ENCODE assay signal across 27 mouse cellular contexts in the genomic region with DNA sequence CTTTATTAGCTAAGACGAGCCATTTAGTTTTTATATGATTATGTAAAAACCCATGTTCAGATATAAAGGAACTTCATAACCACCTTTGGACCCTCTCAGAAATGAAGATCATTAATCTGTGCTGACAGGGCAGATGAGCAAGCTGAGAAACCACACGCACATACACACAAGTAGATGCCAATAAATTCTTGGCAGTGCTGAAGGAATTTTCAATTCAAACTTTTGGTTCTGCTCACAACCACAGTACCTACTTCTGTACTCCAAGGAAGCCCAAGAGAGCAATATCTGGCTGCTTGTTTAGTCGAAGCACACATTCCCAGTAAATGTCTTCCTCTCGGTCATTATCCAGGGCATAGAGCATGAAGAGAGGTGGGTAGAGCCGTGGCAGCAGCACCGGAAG. TPM values are rescaled to one million over a fixed set of nuclear protein-coding genes. Genes with fewer than 3 reads are reported as not detected.
DNase-seq lines count a peak whose midpoint lies in the region; ATAC-seq lines count a peak whose summit lies in the region.
"Had no signal": no experiment of that assay in that cellular context is flagged by ENCODE, and none has a peak within 500 bp of the region (broad histone marks: within the 10 kb centered on the region; RNA-seq: fewer than 3 reads in every experiment).

No protein-coding gene starts in this region.

- no peak for ATAC-seq in kidney, embryonic 14.5 days (ENCODE audit: low FRiP score, low TSS enrichment)
- no peak for ATAC-seq in kidney, embryonic 16.5 days (ENCODE audit: low FRiP score, low TSS enrichment)
- ATAC-seq: CD4-positive, CD25-positive, alpha-beta regulatory T cell, adult 4 months; forebrain, embryonic 14.5 days; forebrain, embryonic 16.5 days had no signal

- H3K9me3 ChIP-seq in kidney, embryonic 14.5 days (ENCODE audit: control insufficient read depth, low read length) = no peaks in the 10 kb centered on the region
- H3K9me3 ChIP-seq in kidney, embryonic 16.5 days (ENCODE audit: low read length) = no peaks in the 10 kb centered on the region
- H3K9me3 ChIP-seq: embryonic facial prominence, embryonic 13.5 days; embryonic facial prominence, embryonic 15.5 days; forebrain, embryonic 10.5 days; forebrain, embryonic 12.5 days; G1E had no signal

- H3K4me1 ChIP-seq in kidney, embryonic 14.5 days (ENCODE audit: control insufficient read depth, insufficient read depth, low read length) = peaks cover 8% of the 10 kb centered on the region; the same call in 1 of the 2 replicates
- peaks cover 16% of the 10 kb centered on the region for H3K4me1 ChIP-seq in kidney, embryonic 16.5 days (ENCODE audit: insufficient read depth, low read length)
- H3K4me1 ChIP-seq: embryonic facial prominence, embryonic 15.5 days; forebrain, embryonic 10.5 days; forebrain, embryonic 12.5 days had no signal

- H3K9ac ChIP-seq in kidney, embryonic 14.5 days (ENCODE audit: low read depth, low read length) = no peak overlapping the region
- H3K9ac ChIP-seq in kidney, embryonic 16.5 days (replicated peaks; ENCODE audit: low read length) = no peak overlapping the region
- H3K9ac ChIP-seq: embryonic facial prominence, embryonic 13.5 days; embryonic facial prominence, embryonic 15.5 days; forebrain, embryonic 12.5 days had no signal

- H3K27ac ChIP-seq in kidney, embryonic 14.5 days (ENCODE audit: low read depth, low read length) = no peak overlapping the region
- 0 out of 2 replicates have a peak overlapping the region, but pooled peaks have one; percentile 28 for H3K27ac ChIP-seq in kidney, embryonic 16.5 days (ENCODE audit: low read length)
- H3K27ac ChIP-seq: embryonic facial prominence, embryonic 13.5 days; embryonic facial prominence, embryonic 15.5 days; forebrain, embryonic 10.5 days; forebrain, embryonic 12.5 days had no signal

- H3K4me2 ChIP-seq in kidney, embryonic 14.5 days (replicated peaks; ENCODE audit: low read depth, low read length) = no peak overlapping the region
- H3K4me2 ChIP-seq in kidney, embryonic 16.5 days (replicated peaks; ENCODE audit: low read depth, low read length) = no peak overlapping the region
- H3K4me2 ChIP-seq: embryonic facial prominence, embryonic 13.5 days; embryonic facial prominence, embryonic 15.5 days; forebrain, embryonic 12.5 days had no signal

- H3K4me3 ChIP-seq in kidney, embryonic 14.5 days (ENCODE audit: low read length) = no peak overlapping the region
- no peak overlapping the region for H3K4me3 ChIP-seq in kidney, embryonic 16.5 days (ENCODE audit: low read length)
- H3K4me3 ChIP-seq: embryonic facial prominence, embryonic 13.5 days; embryonic facial prominence, embryonic 15.5 days; erythroblast, embryonic 14.5 days; forebrain, embryonic 10.5 days; forebrain, embryonic 12.5 days had no signal

- H3K36me3 ChIP-seq in kidney, embryonic 14.5 days (ENCODE audit: control insufficient read depth, insufficient read depth, low read length) = peaks cover 11% of the 10 kb centered on the region; the same call in 1 of the 2 replicates
- H3K36me3 ChIP-seq in kidney, embryonic 16.5 days (ENCODE audit: insufficient read depth, low read length) = peaks cover 22% of the 10 kb centered on the region

- DNase-seq in kidney, adult 11 months = peak; percentile 21
- no peak for DNase-seq in kidney, postnatal 14 days
- peak; percentile 70 for DNase-seq in kidney, adult 9 months
- DNase-seq in kidney, postnatal 10 days = no peak
- peak; percentile 54 for DNase-seq in Muller cell, postnatal 12 days (ENCODE audit: inconsistent ontology term)
- no peak for DNase-seq in embryo, embryonic 9.5 days (ENCODE audit: extremely low spot score)
- DNase-seq: adrenal gland, adult 8-10 months; adrenal gland, postnatal 14 days; adrenal gland, postnatal 36 days; B cell, adult 2 months; cerebellum, adult 11-12 months; cerebellum, adult 2 months; cerebellum, adult 9-10 months; cerebellum, postnatal 10 days; cerebellum, postnatal 25 days had no signal

- no peaks in the 10 kb centered on the region for H3K27me3 ChIP-seq in kidney, embryonic 14.5 days (ENCODE audit: control insufficient read depth, insufficient read depth, low read length)
- H3K27me3 ChIP-seq in kidney, embryonic 16.5 days (ENCODE audit: insufficient read depth, low read length) = no peaks in the 10 kb centered on the region
- H3K27me3 ChIP-seq: CH12.LX; embryonic facial prominence, embryonic 13.5 days; embryonic facial prominence, embryonic 15.5 days; forebrain, embryonic 12.5 days had no signal

- WGBS in kidney, embryonic 14.5 days = 85% methylated on average over 6 of the region's 6 CpGs
- WGBS in kidney, embryonic 16.5 days = 75% methylated on average over 6 of the region's 6 CpGs

RNA-seq across cellular contexts. Expression of a gene that starts 6.4 kb away (rescaled TPM):
- polyA plus RNA-seq in kidney, embryonic 14.5 days (2014; fragmentation: Nextera tagmentation; extraction: Ambion mirVana) = 0.59 and 0.62 TPM in 2 replicates
- polyA plus RNA-seq in kidney, embryonic 16.5 days (2015; fragmentation: Nextera tagmentation; extraction: Ambion mirVana) = 0.48 and 0.65 TPM in 2 replicates
- polyA plus RNA-seq: CD4-positive, CD25-positive, alpha-beta regulatory T cell, adult 4 months had no signal

RNA-seq across cellular contexts. Expression of a gene that starts 49.4 kb away (rescaled TPM):
- 49.9 and 53.8 TPM in 2 replicates for polyA plus RNA-seq in kidney, embryonic 14.5 days (2014; fragmentation: Nextera tagmentation; extraction: Ambion mirVana)
- 42.0 and 42.6 TPM in 2 replicates for polyA plus RNA-seq in kidney, embryonic 16.5 days (2015; fragmentation: Nextera tagmentation; extraction: Ambion mirVana)

Comparison
In these comparisons a context has a peak if more than half of its experiments do, and no peak if none do; other contexts are left out.
1. DNase-seq: peak in kidney, adult 11 months (single experiment), kidney, adult 9 months (single experiment) and Muller cell, postnatal 12 days (single experiment); none in kidney, postnatal 14 days (single experiment), kidney, postnatal 10 days (single experiment) and embryo, embryonic 9.5 days (single experiment).